Mouse (Mus musculus) forebrain, embryonic 11.5 days (tissue): ENCODE measurements around the gene Elp4. TPM values are rescaled to one million over a fixed set of nuclear protein-coding genes. Genes with fewer than 3 reads are reported as not detected.

Experiments
- ATAC-seq: fragments of 200-750 bp; cut with Nextera tagmentation; replicated peaks from 2 replicates; pipeline ENCODE4 v1.8.0; 2017; ENCODE audit warnings: moderate TSS enrichment; ENCODE audit not compliant: low FRiP score
- DNase-seq: peaks from one replicate; pipeline ENCODE4 v3.0.0-alpha.2; 2017; ENCODE audit warnings: low spot score
- H3K27ac ChIP-seq: fragments of 300-500 bp; sonication (generic); 2 replicates; pipeline ENCODE4 v1.5.1; 2014; ENCODE audit warnings: low read depth, low read length
- H3K27me3 ChIP-seq: fragments of 300-500 bp; sonication (generic); 2 replicates; pipeline ENCODE4 v1.6.1; 2014; ENCODE audit warnings: mild to moderate bottlenecking, low read length, mixed read lengths; ENCODE audit not compliant: control insufficient read depth, insufficient read depth
- H3K36me3 ChIP-seq: fragments of 300-500 bp; sonication (generic); 2 replicates; pipeline ENCODE4 v1.6.1; 2014; ENCODE audit warnings: mild to moderate bottlenecking, low read length, moderate library complexity, mixed read lengths; ENCODE audit not compliant: control insufficient read depth, insufficient read depth
- H3K4me1 ChIP-seq: fragments of 300-500 bp; sonication (generic); replicated peaks from 2 replicates; pipeline ENCODE4 v1.6.1; 2014; ENCODE audit warnings: low read length, mixed read lengths; ENCODE audit not compliant: control insufficient read depth, insufficient read depth
- H3K4me2 ChIP-seq: fragments of 300-500 bp; sonication (generic); 2 replicates; pipeline ENCODE4 v1.6.1; 2014; ENCODE audit warnings: low read depth, mild to moderate bottlenecking, low read length, moderate library complexity, mixed read lengths; ENCODE audit not compliant: severe bottlenecking
- H3K4me3 ChIP-seq: fragments of 300-500 bp; sonication (generic); 2 replicates; pipeline ENCODE4 v1.5.1; 2014; ENCODE audit warnings: low read depth, low read length
- H3K9ac ChIP-seq: fragments of 300-500 bp; sonication (generic); 2 replicates; pipeline ENCODE4 v1.6.1; 2014; ENCODE audit warnings: low read length
- H3K9me3 ChIP-seq: fragments of 300-500 bp; sonication (generic); 2 replicates; pipeline ENCODE4 v1.6.1; 2016; ENCODE audit warnings: low read length, mixed read lengths; ENCODE audit not compliant: control insufficient read depth
- WGBS: fragments of 180-500 bp; shearing (Covaris S2); extraction: QIAGEN DNeasy Blood & Tissue Kit; methylation state at CpG from one replicate; pipeline ENCODE4 v1.1.7; 2014; 5-methylcytosine and 5-hydroxymethylcytosine counted together
- polyA plus RNA-seq: library from polyadenylated mRNA; unstranded; fragments of >200 nt; fragmentation: Nextera tagmentation; extraction: Ambion mirVana; gene quantifications from 2 replicates; pipeline ENCODE4 v1.2.1, GENCODE M21; 2014

The Elp4 gene
- polyA plus RNA-seq, 1 experiment from 2014 or later, result 69.4 TPM

DNA sequence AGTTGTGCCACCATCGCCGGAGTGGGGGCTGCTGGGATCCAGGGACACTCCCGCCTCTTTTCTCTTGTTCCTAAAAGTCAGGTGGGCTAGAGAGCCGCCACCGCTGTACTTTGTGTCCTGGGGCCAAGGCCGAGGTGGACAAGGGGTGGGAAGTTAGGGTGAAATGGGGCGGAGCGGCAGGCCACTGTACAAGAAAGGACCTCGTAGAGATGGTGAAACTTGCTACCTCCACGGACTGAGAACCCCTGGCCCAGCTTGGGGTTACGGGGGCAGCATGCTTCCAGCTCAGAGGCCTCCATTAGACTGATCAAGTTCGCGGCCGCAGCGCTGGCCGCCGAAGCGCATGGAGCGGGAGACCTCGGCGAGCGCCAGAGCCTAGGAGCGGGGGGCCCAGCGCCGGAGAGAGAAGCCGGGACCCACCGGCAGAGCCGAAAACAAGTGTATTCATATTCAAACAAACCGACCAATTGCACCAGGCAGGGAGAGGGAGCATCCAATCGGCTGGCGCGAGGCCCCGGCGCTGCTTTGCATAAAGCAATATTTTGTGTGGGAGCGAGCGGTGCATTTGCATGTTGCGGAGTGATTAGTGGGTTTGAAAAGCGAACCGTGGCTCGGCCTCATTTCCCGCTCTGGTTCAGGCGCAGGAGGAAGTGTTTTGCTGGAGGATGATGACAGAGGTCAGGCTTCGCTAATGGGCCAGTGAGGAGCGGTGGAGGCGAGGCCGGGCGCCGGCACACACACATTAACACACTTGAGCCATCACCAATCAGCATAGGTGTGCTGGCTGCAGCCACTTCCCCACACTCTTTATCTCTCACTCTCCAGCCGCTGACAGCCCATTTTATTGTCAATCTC, 229.3 kb downstream of the Elp4 start:
- Histone ChIP-seq H3K36me3 (no peaks in the 10 kb centered on the region), H3K27ac (peak overlapping the region; percentile 95)
- peak; percentile 87 for ATAC-seq

DNA sequence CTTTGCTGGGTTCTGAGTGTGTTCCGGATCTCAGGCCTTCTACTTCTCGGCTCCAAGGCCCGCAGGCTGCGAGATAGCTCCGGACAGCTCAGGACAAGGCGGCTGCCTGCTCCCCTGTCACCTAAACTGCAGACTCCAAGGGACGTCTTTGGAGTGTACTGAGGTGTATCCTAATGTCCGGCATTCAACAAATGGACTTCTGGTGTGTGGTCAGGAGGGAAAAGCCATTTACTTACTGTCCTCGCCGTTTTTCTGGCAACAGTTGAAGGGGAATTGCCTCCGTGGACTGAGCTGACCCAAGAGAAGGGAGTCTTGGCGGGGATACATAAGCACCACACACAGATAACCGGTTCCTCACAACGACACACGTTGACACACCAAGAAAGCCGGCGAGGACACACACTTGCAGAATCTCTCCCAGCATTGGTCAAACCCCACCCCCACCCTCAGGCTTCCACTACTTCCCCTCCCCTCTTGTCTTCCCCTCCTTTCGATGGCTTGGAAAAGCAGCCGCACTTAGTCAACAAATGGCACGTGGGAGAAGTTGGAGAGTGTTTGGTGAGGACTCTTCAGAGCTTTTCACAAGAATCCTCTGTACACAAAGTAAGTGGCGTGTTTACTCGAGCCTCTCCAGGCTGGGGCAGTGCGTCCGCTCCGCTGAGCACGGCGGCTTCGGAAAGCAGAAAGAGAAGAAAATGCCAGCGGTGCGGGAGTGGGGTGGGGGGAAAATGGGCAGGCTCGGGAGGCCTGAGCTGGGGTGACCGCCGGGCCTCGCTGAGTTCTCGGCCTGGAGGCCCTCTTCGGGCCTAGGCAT, 230.1 kb downstream of the Elp4 start:
- peak; percentile 0 for ATAC-seq

More for the DNA sequence above, 229.3 kb downstream of the Elp4 start:
- peak; percentile 96 for DNase-seq
- H3K4me1 ChIP-seq, result peaks cover 21% of the 10 kb centered on the region
- under 1% methylated on average over 49 of the region's 49 CpGs for WGBS
- H3K4me2 ChIP-seq, result peak overlapping the region; percentile 93
- H3K9me3 ChIP-seq, result no peaks in the 10 kb centered on the region
- peak overlapping the region; percentile 84 for H3K4me3 ChIP-seq
- H3K9ac ChIP-seq, result peak overlapping the region; percentile 98
- H3K27me3 ChIP-seq, result peaks cover 14% of the 10 kb centered on the region

DNA sequence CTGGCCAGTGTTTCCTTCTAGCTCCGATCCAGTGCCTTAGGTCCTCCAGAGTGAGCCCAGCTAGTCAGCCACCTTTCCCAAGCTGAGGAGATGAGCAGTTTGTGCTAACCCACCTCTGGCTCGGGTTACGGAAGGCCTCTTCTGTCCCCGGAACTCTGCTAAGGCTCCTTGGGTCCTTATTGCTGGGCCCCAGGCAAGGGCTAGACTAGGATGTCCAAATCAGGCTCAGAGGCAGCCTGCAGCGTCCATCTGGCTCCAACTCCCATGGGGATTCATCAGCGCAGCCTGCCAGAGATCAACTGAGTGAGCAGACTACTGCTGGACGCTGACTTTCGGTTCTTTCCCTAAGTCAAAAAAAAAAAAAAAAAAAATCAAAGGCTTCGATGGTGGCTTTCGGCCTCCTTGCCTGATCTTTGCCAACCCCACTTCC, 230.7 kb downstream of the Elp4 start:
- no peaks in the 10 kb centered on the region for H3K9me3 ChIP-seq
- H3K4me2 ChIP-seq, result peak overlapping the region; percentile 93
- 2% methylated on average over 10 of the region's 10 CpGs for WGBS
- no peaks in the 10 kb centered on the region for H3K36me3 ChIP-seq
- peak overlapping the region; percentile 84 for H3K4me3 ChIP-seq
- H3K27me3 ChIP-seq, result peaks cover 23% of the 10 kb centered on the region
- H3K4me1 ChIP-seq, result peaks cover 22% of the 10 kb centered on the region
- peak overlapping the region; percentile 95 for H3K27ac ChIP-seq
- DNase-seq (peak; percentile 67), ATAC-seq (no peak)
- H3K9ac ChIP-seq, result peak overlapping the region; percentile 98

More for the DNA sequence above, 230.1 kb downstream of the Elp4 start:
- Histone ChIP-seq H3K27ac (peak overlapping the region; percentile 95), H3K9ac (peak overlapping the region; percentile 98), H3K4me3 (peak overlapping the region; percentile 84), H3K27me3 (peaks cover 19% of the 10 kb centered on the region), H3K9me3 (no peaks in the 10 kb centered on the region), H3K4me2 (peak overlapping the region; percentile 93), H3K4me1 (peaks cover 23% of the 10 kb centered on the region), H3K36me3 (no peaks in the 10 kb centered on the region)
- DNase-seq, result peak; percentile 78
- WGBS, result under 1% methylated on average over 36 of the region's 36 CpGs

DNA sequence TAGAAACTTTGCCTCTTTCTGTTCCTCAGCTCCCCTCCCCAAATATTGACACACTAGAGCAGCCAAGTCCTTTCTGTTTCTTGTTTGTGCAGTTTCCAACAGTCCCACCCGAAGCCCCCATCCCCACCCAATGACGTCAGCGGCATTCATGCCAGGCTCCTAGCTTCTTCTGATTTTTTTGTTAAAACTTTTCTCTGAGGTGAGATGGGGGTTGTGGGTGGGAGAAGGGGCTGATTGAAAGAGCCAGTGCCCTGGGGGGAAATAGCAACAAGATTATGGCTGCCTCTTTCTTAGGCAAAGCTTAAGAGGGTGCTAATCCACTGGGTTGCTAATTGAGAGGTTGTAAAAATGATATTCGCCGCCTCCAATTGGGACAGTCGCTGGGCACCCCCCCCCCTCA, 231.3 kb downstream of the Elp4 start:
- Histone ChIP-seq H3K9ac (peak overlapping the region; percentile 98), H3K4me1 (peaks cover 28% of the 10 kb centered on the region), H3K9me3 (no peaks in the 10 kb centered on the region), H3K36me3 (no peaks in the 10 kb centered on the region), H3K27ac (peak overlapping the region; percentile 95), H3K4me2 (peak overlapping the region; percentile 93), H3K27me3 (peaks cover 29% of the 10 kb centered on the region), H3K4me3 (peak overlapping the region; percentile 84)
- DNase-seq (peak; percentile 86), ATAC-seq (peak; percentile 10)
- WGBS, result 2% methylated on average over 6 of the region's 6 CpGs

DNA sequence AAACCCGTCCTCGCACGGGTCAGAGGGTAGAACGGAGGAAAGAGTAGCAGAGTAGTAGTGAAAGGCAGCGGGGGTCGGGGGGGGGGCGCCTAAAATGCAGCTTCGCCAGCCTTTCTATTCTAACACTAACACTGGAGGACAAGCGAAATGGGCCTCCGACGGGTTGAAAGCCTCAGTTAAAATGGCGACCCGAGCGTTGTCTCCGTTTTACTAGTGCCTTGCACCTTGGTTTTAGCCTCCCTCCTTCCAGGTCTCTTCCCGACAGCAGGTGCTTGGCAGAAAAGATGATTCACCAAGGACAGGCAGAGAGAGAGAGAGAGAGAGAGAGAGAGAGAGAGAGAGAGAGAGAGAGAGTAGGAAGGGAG, 231.8 kb downstream of the Elp4 start:
- Histone ChIP-seq H3K36me3 (no peaks in the 10 kb centered on the region), H3K27ac (peak overlapping the region; percentile 95), H3K4me1 (peaks cover 28% of the 10 kb centered on the region), H3K27me3 (peaks cover 34% of the 10 kb centered on the region), H3K4me3 (peak overlapping the region; percentile 84), H3K4me2 (peak overlapping the region; percentile 93), H3K9me3 (no peaks in the 10 kb centered on the region), H3K9ac (peak overlapping the region; percentile 98)
- under 1% methylated on average over 16 of the region's 16 CpGs for WGBS
- ATAC-seq (no peak), DNase-seq (peak; percentile 65)

DNA sequence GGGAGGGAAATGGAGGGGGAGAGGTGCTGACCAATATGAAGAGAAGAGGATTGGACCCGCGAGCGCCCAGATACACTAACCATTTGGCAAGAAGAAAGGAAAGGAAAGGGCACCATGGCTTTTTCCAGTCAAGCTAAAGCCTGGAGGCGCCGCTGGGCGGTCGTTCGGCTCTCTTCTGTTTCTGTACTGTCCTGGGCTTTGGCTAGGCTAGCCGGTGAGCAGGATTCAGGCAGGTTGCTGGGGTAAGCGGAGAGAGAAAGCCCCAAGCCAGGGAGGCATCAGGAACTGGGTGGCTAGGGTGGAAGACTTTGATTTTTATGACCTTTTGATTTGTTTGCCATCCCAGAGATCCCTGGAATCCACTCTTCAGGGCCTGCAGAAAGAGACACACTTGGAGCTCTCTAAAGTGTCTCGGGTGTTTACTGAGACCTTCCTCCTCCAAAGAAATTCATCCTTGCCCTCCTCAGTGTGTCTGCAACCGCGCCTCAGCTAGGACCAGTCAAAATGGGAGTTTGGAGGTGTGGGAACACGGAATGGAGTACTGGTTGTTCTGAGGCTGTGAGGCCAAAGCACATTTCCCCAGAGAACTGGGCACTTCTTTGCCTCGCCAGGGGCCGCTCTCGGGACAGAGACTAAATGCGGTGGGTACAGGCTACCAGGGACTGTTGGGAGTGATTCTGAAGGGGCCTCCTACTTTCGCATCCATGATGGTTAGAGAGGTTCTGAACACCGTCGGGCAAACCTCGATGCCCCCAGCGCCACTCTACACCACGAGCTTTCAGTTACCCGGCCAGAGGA, 232.4 kb downstream of the Elp4 start:
- peak overlapping the region; percentile 98 for H3K9ac ChIP-seq
- H3K9me3 ChIP-seq, result no peaks in the 10 kb centered on the region
- H3K27ac ChIP-seq, result peak overlapping the region; percentile 95
- H3K27me3 ChIP-seq, result peaks cover 39% of the 10 kb centered on the region
- DNase-seq (peak; percentile 70), ATAC-seq (no peak)
- H3K4me2 ChIP-seq, result peak overlapping the region; percentile 93
- no peaks in the 10 kb centered on the region for H3K36me3 ChIP-seq
- peaks cover 33% of the 10 kb centered on the region for H3K4me1 ChIP-seq
- peak overlapping the region; percentile 84 for H3K4me3 ChIP-seq
- 2% methylated on average over 25 of the region's 25 CpGs for WGBS

DNA sequence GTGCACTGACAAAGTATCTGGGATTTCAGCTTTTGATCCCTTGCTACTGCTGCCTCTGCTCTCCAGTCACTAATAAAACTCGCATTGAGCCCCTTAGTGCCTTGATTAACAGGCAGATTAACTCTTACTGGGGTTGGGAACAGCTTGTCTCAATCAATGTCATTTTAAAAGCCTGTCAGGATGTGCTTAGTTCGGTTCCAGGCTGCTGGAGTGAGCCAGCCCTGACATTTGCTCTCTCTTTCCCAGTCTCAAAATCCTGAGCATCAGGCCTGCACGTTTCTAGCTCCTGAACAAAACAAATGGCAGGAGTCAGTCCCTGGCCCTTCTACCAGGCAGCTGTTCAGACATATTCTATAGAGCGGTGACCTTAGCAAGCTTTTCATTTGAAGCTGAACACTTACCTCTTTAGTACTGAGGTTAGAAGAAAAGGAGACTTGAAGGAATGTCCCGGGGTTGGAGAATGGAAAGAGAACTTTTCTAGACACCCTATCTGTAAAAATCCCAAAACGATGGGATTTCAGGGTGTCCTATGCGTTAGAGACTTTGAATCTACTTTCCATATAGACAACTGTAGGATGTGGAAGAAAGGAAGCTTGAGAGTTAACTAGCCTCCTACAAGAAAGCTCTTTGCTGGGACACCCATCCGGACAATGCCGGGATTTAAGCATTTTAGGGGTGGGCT, 233.1 kb downstream of the Elp4 start:
- ATAC-seq (no peak), DNase-seq (no peak)
- H3K4me1 ChIP-seq, result peaks cover 36% of the 10 kb centered on the region

More for the DNA sequence above, 233.1 kb downstream of the Elp4 start:
- WGBS, result 1% methylated on average over 9 of the region's 9 CpGs
- Histone ChIP-seq H3K27me3 (peaks cover 46% of the 10 kb centered on the region), H3K36me3 (no peaks in the 10 kb centered on the region), H3K27ac (peak overlapping the region; percentile 95), H3K4me3 (peak overlapping the region; percentile 84), H3K9ac (peak overlapping the region; percentile 98), H3K9me3 (no peaks in the 10 kb centered on the region), H3K4me2 (peak overlapping the region; percentile 93)
